Mouse (Mus musculus): ENCODE data around the gene Igfn1. TPM values are rescaled to one million over a fixed set of nuclear protein-coding genes. Genes with fewer than 3 reads are reported as not detected.

Igfn1 gene
- polyA plus RNA-seq, 1 experiment, result 0.04 TPM

GRCm38 (mm10) chr1:136007211-136008158 is 1.3 kb upstream of the Igfn1 start, which contains the start of gene Tmem9:
Gene Tmem9 (plus strand): TSS chr1:136008150.
- DNase-seq (ENCODE audit: low read depth), result peak; percentile 81
- no peak for TF ChIP-seq CTCF (IDR thresholded peaks at IDR 0.05; ENCODE audit: borderline replicate concordance, extremely low read depth, insufficient read depth, insufficient read length)
- no peak for TF ChIP-seq POLR2A (IDR thresholded peaks at IDR 0.05; ENCODE audit: borderline replicate concordance, extremely low read depth, insufficient read depth, insufficient read length, poor library complexity, severe bottlenecking)

- DNase-seq (ENCODE audit: low read depth), result no peak
- no peak for TF ChIP-seq POLR2A (IDR thresholded peaks at IDR 0.05; ENCODE audit: borderline replicate concordance, extremely low read depth, insufficient read depth, insufficient read length, poor library complexity, severe bottlenecking)
- TF ChIP-seq CTCF (IDR thresholded peaks at IDR 0.05; ENCODE audit: borderline replicate concordance, extremely low read depth, insufficient read depth, insufficient read length), result no peak
Observed at GRCm38 (mm10) chr1:136001438-136001837, 4.7 kb downstream of the Igfn1 start.

DNA sequence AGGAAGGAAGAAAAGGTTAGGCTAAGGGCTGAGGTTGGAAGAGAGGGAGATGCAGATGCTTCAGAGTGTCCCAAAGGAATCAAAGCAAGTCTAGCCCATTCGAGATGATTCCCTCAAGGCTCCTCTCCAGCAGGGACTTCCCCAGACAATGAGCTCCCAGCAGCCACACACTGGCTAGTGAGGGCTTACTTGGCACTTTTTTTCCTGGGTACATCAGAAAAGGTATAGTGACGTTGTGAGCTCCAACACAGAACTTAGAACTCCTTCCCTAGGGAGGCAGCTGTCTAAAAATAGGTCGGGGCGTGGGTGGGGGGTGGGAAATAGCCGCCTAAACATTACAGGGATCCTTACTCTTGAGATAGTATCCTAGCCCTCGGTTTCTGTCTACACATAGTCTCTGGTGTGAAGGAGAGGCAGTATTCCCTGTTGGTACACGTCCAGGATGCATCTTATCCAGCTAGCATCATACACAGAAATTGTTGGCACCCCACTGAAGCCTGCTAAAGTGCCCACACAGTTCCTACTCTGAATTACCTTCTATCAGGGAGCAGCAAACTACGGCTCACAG is 6.3 kb downstream of the Igfn1 start:
- no peak for DNase-seq (ENCODE audit: low read depth)
- no peak for TF ChIP-seq CTCF (IDR thresholded peaks at IDR 0.05; ENCODE audit: borderline replicate concordance, extremely low read depth, insufficient read depth, insufficient read length)
- TF ChIP-seq POLR2A (IDR thresholded peaks at IDR 0.05; ENCODE audit: borderline replicate concordance, extremely low read depth, insufficient read depth, insufficient read length, poor library complexity, severe bottlenecking), result no peak

GRCm38 (mm10) chr1:135997537-135997936 is 8.6 kb downstream of the Igfn1 start:
- DNase-seq (ENCODE audit: low read depth), result no peak
- TF ChIP-seq CTCF (IDR thresholded peaks at IDR 0.05; ENCODE audit: borderline replicate concordance, extremely low read depth, insufficient read depth, insufficient read length), result no peak
- no peak for TF ChIP-seq POLR2A (IDR thresholded peaks at IDR 0.05; ENCODE audit: borderline replicate concordance, extremely low read depth, insufficient read depth, insufficient read length, poor library complexity, severe bottlenecking)

- DNase-seq (ENCODE audit: low read depth), result no peak
- TF ChIP-seq CTCF (IDR thresholded peaks at IDR 0.05; ENCODE audit: borderline replicate concordance, extremely low read depth, insufficient read depth, insufficient read length) (no peak), POLR2A (IDR thresholded peaks at IDR 0.05; ENCODE audit: borderline replicate concordance, extremely low read depth, insufficient read depth, insufficient read length, poor library complexity, severe bottlenecking) (no peak)
Observed at GRCm38 (mm10) chr1:135993470-135993869, 12.7 kb downstream of the Igfn1 start.

- TF ChIP-seq POLR2A (IDR thresholded peaks at IDR 0.05; ENCODE audit: borderline replicate concordance, extremely low read depth, insufficient read depth, insufficient read length, poor library complexity, severe bottlenecking), result no peak
- TF ChIP-seq CTCF (IDR thresholded peaks at IDR 0.05; ENCODE audit: borderline replicate concordance, extremely low read depth, insufficient read depth, insufficient read length), result no peak
- DNase-seq (ENCODE audit: low read depth), result no peak
Observed at GRCm38 (mm10) chr1:135989876-135990275, 16.3 kb downstream of the Igfn1 start.

DNA sequence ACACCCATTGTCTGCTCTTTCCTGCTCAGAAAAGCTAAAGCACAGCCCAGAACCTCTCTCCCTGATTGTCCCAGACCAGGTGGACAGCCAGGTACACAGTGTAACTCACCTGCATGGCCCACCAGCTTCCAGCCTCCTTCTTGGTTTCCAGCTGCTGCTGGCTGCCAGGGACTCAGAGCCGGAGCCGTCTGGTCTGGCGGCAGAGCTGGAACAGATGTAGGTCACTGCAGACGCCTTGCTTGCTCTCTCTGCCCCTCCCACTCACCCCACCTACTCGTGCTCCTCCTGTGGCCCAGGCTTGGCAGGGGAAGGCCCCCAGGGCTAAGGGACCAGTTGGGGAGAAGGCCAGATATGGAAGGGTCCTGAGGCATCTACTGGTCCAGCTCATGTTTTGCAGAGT is 22.0 kb downstream of the Igfn1 start:
- TF ChIP-seq POLR2A (IDR thresholded peaks at IDR 0.05; ENCODE audit: borderline replicate concordance, extremely low read depth, insufficient read depth, insufficient read length, poor library complexity, severe bottlenecking) (no peak), CTCF (IDR thresholded peaks at IDR 0.05; ENCODE audit: borderline replicate concordance, extremely low read depth, insufficient read depth, insufficient read length) (no peak)
- DNase-seq (ENCODE audit: low read depth), result no peak

- TF ChIP-seq CTCF (IDR thresholded peaks at IDR 0.05; ENCODE audit: borderline replicate concordance, extremely low read depth, insufficient read depth, insufficient read length), result no peak
- TF ChIP-seq POLR2A (IDR thresholded peaks at IDR 0.05; ENCODE audit: borderline replicate concordance, extremely low read depth, insufficient read depth, insufficient read length, poor library complexity, severe bottlenecking), result no peak
- DNase-seq (ENCODE audit: low read depth), result no peak
Observed at GRCm38 (mm10) chr1:135972576-135972975, 33.6 kb downstream of the Igfn1 start.

GRCm38 (mm10) chr1:135970486-135970885 is 35.7 kb downstream of the Igfn1 start:
- DNase-seq (ENCODE audit: low read depth), result no peak
- TF ChIP-seq POLR2A (IDR thresholded peaks at IDR 0.05; ENCODE audit: borderline replicate concordance, extremely low read depth, insufficient read depth, insufficient read length, poor library complexity, severe bottlenecking) (no peak), CTCF (IDR thresholded peaks at IDR 0.05; ENCODE audit: borderline replicate concordance, extremely low read depth, insufficient read depth, insufficient read length) (no peak)

- DNase-seq (ENCODE audit: low read depth), result no peak
- TF ChIP-seq POLR2A (IDR thresholded peaks at IDR 0.05; ENCODE audit: borderline replicate concordance, extremely low read depth, insufficient read depth, insufficient read length, poor library complexity, severe bottlenecking) (no peak), CTCF (IDR thresholded peaks at IDR 0.05; ENCODE audit: borderline replicate concordance, extremely low read depth, insufficient read depth, insufficient read length) (no peak)
Observed at GRCm38 (mm10) chr1:135967739-135968138, 38.4 kb downstream of the Igfn1 start.

GRCm38 (mm10) chr1:135964561-135964960 is 41.6 kb downstream of the Igfn1 start:
- no peak for DNase-seq (ENCODE audit: low read depth)

More at GRCm38 (mm10) chr1:135964561-135964960, 41.6 kb downstream of the Igfn1 start:
- no peak for TF ChIP-seq POLR2A (IDR thresholded peaks at IDR 0.05; ENCODE audit: borderline replicate concordance, extremely low read depth, insufficient read depth, insufficient read length, poor library complexity, severe bottlenecking)
- TF ChIP-seq CTCF (IDR thresholded peaks at IDR 0.05; ENCODE audit: borderline replicate concordance, extremely low read depth, insufficient read depth, insufficient read length), result no peak
